Mouse (Mus musculus): ENCODE measurements at regions not wholly inside any gene's neighbourhood (a gene's known extent, or its start where the extent isn't known, plus 50 kb on each side); places are given as distances from the start of the nearest gene placed in this dataset.

- no peak for DNase-seq (ENCODE audit: low spot score)
Observed at GRCm38 (mm10) chr3:41412698-41413097, 142.8 kb upstream of the Jade1 start.

GRCm38 (mm10) chr3:41408821-41409737, 146.5 kb upstream of the Jade1 start:
- DNase-seq (ENCODE audit: low spot score) = no peak

- DNase-seq (ENCODE audit: low spot score) = peak; percentile 47
Observed at GRCm38 (mm10) chr3:41408423-41408820, 147.1 kb upstream of the Jade1 start.

DNA sequence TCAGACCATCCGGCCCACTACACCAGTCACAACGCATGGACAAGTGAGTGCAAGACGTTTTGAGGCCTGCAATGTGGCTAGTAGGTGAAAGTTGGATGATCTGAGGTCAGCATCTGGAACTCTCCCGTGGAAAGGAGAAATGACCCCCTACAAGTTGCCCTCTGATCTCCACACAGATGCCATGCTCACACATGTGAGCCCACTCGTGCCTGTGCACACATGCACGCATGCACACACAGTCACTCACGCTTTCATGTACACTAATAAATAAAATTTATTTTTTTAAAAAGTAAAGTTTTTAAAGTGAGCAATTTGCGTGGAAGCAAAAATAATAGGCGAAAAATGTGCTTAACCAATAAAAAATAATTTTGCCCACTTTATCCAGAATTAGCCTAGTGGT, 147.5 kb upstream of the Jade1 start:
- no peak for DNase-seq (ENCODE audit: low spot score)

DNA sequence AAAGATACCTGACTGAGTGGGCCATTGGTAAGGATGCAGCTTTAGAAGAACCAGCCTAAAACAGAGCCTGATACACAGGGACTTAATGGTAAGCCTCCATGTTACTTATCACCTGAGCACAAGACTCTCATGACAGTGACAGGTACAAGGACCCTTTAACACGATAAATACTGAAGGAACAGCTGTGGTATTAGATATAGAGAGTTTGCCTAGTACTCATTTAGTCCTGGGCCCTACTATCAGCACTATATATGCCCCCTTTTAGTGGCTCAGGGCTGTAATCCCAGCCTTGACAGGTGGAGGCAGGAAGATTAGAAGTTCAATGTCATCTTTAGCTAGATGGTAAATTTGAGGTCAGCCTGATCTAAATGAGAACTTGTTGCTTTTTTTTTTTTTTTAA, 148.0 kb upstream of the Jade1 start:
- DNase-seq (ENCODE audit: low spot score) = no peak

GRCm38 (mm10) chr3:41401881-41402280, 153.7 kb upstream of the Jade1 start:
- DNase-seq (ENCODE audit: low spot score) = no peak

GRCm38 (mm10) chr3:41389868-41390267, 165.7 kb upstream of the Jade1 start:
- no peak for DNase-seq (ENCODE audit: low spot score)

- no peak for DNase-seq (ENCODE audit: low spot score)
Observed at GRCm38 (mm10) chr3:41387469-41388212, 167.9 kb upstream of the Jade1 start.

- DNase-seq (ENCODE audit: low spot score) = no peak
Observed at GRCm38 (mm10) chr3:41386299-41386698, 169.2 kb upstream of the Jade1 start.

- no peak for DNase-seq (ENCODE audit: low spot score)
Observed at GRCm38 (mm10) chr3:41384410-41384809, 171.1 kb upstream of the Jade1 start.

DNA sequence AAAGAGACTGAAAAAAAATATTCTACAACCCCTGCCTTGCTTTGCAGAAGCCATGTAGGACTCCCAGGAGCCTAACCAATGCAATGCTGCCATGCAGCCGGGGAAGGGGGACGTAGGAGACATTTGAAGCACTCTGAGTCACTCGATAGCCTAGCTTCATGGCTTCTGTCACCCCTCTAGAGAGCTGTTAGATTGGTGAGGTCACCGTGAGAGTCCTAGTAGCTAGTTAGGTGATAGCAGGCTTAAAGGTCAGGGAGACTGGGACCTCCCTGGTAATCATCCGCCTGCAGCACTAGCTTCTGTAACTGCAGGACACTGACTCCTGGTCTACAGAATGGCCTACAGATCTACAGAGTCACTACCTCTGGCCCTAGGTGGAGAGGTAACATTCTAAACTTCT, 177.0 kb upstream of the Jade1 start:
- DNase-seq (ENCODE audit: low spot score) = no peak

- peak; percentile 43 for DNase-seq (ENCODE audit: low spot score)
Observed at GRCm38 (mm10) chr3:41377826-41378406, 177.6 kb upstream of the Jade1 start.

DNA sequence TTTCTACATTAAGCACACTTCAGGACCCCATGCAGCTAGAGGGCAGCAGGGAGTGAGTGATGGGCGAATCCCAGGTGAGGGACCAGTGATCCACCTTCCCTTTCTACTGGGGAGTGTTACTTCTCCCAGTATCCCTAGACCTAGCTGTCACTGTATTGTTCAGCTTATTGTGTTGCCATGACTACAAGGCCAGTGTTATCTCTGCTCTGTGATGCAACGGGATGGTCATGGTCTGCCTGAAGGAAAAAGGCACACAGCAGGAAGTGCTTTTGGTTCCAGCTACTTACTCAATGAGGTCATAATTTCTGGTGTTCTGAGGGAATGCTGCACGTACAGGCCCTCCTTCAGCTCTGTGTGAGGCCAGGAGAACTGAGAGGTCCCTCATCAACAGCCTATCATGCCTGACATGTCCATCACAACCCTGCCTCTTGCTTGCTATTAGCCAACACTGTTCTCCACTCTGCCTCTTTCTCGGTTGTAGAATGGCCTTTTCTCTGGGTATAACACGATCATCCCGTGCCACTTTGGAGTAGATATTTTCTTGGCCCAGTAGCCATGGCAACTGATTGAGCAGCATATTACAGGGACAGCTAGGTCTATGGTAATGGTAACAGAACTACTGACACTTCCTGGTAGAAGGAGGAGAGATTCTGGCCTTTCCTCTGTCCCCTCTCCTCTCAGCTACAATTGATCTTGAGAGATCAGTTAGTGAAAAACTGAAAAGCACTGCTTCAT, 178.5 kb upstream of the Jade1 start:
- DNase-seq (ENCODE audit: low spot score) = no peak

GRCm38 (mm10) chr3:41375230-41375930, 180.2 kb upstream of the Jade1 start:
- no peak for DNase-seq (ENCODE audit: low spot score)

GRCm38 (mm10) chr3:41373198-41373597, 182.3 kb upstream of the Jade1 start:
- no peak for DNase-seq (ENCODE audit: low spot score)

- DNase-seq (ENCODE audit: low spot score) = no peak
Observed at GRCm38 (mm10) chr3:41368351-41369101, 187.0 kb upstream of the Jade1 start.

DNA sequence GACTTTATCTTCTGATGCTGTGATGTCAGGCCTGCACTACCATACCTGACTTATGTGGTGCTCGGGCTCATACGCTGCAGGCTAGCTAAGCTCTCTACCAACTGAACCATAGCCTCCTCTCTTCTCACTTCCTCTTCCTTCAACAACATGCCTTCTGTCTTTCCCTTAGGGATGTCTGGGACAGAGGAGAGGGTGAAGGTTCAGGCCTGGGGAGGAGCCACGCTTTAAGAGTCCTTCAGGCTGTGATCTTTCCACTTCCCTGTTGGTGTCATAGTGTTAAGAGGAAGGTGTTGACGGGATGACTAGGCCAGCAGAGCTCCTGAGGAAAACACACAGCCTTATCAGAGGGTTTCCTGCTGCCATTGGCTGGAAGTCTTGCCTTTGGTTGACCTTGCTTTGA, 188.8 kb upstream of the Jade1 start:
- DNase-seq (ENCODE audit: low spot score) = no peak

- DNase-seq (ENCODE audit: low spot score) = no peak
Observed at GRCm38 (mm10) chr3:41366264-41366663, 189.3 kb upstream of the Jade1 start.

GRCm38 (mm10) chr3:41365145-41365830, 190.2 kb upstream of the Jade1 start:
- DNase-seq (ENCODE audit: low spot score) = no peak

- no peak for DNase-seq (ENCODE audit: low spot score)
Observed at GRCm38 (mm10) chr3:41363947-41364346, 191.6 kb upstream of the Jade1 start.

Data from layer of hippocampus, adult 11-12 months (tissue).